Mouse (Mus musculus) myocyte (in vitro differentiated cells): ENCODE data around the gene Csf3r.
"Not testable (repeated sequence)": the region's sequence is repeated elsewhere in the genome, so short reads cannot be mapped to it uniquely, and the experiment has no call there.

Source experiments
- CEBPB ChIP-seq: IDR thresholded peaks from 2 replicates; pipeline ENCODE4 v1.6.1; 2011; ENCODE audit warnings: mild to moderate bottlenecking, moderate library complexity; ENCODE audit not compliant: poor library complexity, insufficient read depth, severe bottlenecking
- MAX ChIP-seq: IDR thresholded peaks from one replicate; pipeline ENCODE4 v1.6.1; 2011; ENCODE audit warnings: low read depth, mild to moderate bottlenecking, control low read depth
- MYOG ChIP-seq, 3 experiments: IDR thresholded peaks; one replicate each; pipeline ENCODE4 v1.6.1; 2011; ENCODE audit warnings: control low read depth in 2 of 3, low read depth in 2 of 3, mild to moderate bottlenecking in 2 of 3; ENCODE audit not compliant: insufficient read length in 2 of 3, control insufficient read depth in 1 of 3, insufficient read depth in 1 of 3
- POLR2A ChIP-seq: IDR thresholded peaks from one replicate; pipeline ENCODE4 v1.6.1; 2011; ENCODE audit warnings: low read depth, mild to moderate bottlenecking, control low read depth, moderate library complexity; ENCODE audit not compliant: insufficient read length

DNA sequence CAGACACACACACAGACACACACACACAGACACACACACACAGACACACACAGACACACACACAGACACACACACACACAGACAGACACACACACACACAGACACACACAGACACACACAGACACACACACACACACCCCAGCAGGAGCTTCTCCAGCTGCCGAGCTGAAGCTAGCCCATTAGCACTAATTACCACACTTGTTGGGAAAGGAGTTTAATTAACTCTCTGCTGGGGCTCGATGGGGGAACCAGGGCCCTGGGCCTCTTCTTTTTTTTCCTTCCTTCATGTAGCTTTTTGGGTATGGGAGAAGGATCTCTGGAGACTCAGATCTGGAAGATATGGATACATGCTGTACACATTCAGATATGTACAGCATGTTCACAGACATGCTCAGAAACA lies 38.6 kb upstream of the Csf3r start:
- not testable (repeated sequence) for TF ChIP-seq MYOG (IDR thresholded peaks at IDR 0.05; ENCODE audit: control insufficient read depth in 1 of 3, insufficient read depth in 1 of 3, insufficient read length in 2 of 3, low read depth in 2 of 3); CEBPB; POLR2A; MAX
